Mouse (Mus musculus) liver, embryonic 18 days (tissue): ENCODE data around the gene C1qtnf4. TPM values are rescaled to one million over a fixed set of nuclear protein-coding genes. Genes with fewer than 3 reads are reported as not detected.

Source experiments
- polyA plus RNA-seq: library from polyadenylated mRNA; depleted of rRNA; stranded (reverse); fragments of >200 nt; gene quantifications from 2 replicates; pipeline ENCODE4 v1.2.3, GENCODE M21; 2012; rRNA removed

Gene C1qtnf4
- polyA plus RNA-seq: 0.96 and 1.2 TPM in 2 replicates

DNA sequence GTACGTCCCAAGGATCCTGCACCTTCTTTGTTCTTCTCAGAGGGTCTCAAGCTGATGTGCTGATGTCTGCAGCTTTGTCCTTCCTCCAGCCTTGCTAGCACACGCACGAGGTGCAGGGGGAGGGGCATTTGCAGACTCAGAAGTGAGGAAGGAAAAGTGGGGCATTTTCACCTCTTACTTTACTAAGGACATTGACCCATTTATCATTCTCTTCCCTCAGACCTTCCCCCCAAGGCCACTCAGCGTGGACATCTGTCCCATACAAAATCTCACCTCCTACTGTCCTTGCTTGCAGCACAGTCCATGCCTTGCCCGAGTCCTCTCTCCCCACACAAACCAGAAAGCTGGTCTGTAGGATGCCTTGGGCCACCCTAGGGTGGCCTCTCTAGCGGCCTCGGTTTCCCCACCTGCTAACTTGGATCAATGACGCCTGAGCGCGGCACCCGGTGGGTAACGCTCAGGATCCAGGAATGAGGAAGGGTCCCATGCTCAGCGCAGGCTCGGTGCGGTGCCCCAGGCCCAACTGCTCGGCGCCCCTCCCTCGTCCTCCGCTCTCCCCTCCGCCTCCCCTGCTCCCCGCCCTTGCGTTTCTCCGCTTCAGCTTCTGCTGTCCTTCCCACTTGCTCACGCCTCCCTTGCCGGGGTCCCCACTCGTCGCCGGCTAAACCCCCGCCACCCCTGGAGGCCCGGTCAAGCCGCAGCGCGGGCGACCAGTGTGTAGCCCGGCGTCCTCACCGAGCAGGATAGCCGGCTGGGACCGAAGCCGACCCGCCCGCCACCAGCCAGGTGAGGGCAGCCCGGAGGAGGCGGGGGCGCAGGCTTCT, at the start of gene C1qtnf4:
C1qtnf4 (plus strand) TSS at position 643 of the 824 bp plus-strand sequence.

GRCm38 (mm10) chr2:90846955-90847680, 38.5 kb upstream of the C1qtnf4 start, which contains the start of gene Mtch2:
TSS of gene Mtch2 (plus strand) at chr2:90847155.

GRCm38 (mm10) chr2:90904076-90904855, 18.6 kb downstream of the C1qtnf4 start, which contains the start of the genes Kbtbd4 and Ndufs3:
TSS of gene Kbtbd4 (plus strand) at chr2:90904740.
TSS of gene Ndufs3 (minus strand) at chr2:90904827.

Other genes starting within 250 kb of the C1qtnf4 start
- 10.2 and 11.6 TPM in 2 replicates for gene Nup160, start 208.6 kb upstream of the C1qtnf4 start, polyA plus RNA-seq
- gene Fnbp4, start 140.5 kb upstream of the C1qtnf4 start, polyA plus RNA-seq: 22.7 and 28.1 TPM in 2 replicates
- gene Agbl2, start 103.1 kb upstream of the C1qtnf4 start, polyA plus RNA-seq: 0.05 and 0.10 TPM in 2 replicates
- gene Mtch2, start 38.7 kb upstream of the C1qtnf4 start, polyA plus RNA-seq: 93.6 and 104 TPM in 2 replicates
- gene Kbtbd4, start 18.9 kb downstream of the C1qtnf4 start, polyA plus RNA-seq: 7.3 and 7.7 TPM in 2 replicates
- 134 and 142 TPM in 2 replicates for gene Ndufs3, start 19.0 kb downstream of the C1qtnf4 start, polyA plus RNA-seq
- gene Celf1, start 54.5 kb downstream of the C1qtnf4 start, polyA plus RNA-seq: 28.5 and 32.5 TPM in 2 replicates
- 0.53 and 0.76 TPM in 2 replicates for gene Rapsn, start 149.8 kb downstream of the C1qtnf4 start, polyA plus RNA-seq
- 80.8 and 83.0 TPM in 2 replicates for gene Psmc3, start 168.1 kb downstream of the C1qtnf4 start, polyA plus RNA-seq
- 16.2 and 19.2 TPM in 2 replicates for gene Slc39a13, start 184.6 kb downstream of the C1qtnf4 start, polyA plus RNA-seq
- gene Spi1, start 196.5 kb downstream of the C1qtnf4 start, polyA plus RNA-seq: 38.8 and 46.7 TPM in 2 replicates
- 0.06 and 0.14 TPM in 2 replicates for gene Mybpc3, start 232.3 kb downstream of the C1qtnf4 start, polyA plus RNA-seq